Mouse (Mus musculus) urinary bladder, adult 18-20 months (tissue): ENCODE measurements around the gene Olfr133.
"Not testable (repeated sequence)": the region's sequence is repeated elsewhere in the genome, so short reads cannot be mapped to it uniquely, and the experiment has no call there.

Experiments
- DNase-seq, 2 experiments: peaks; one replicate each; pipeline ENCODE4 v3.0.0; 2022; ENCODE audit warnings: low spot score in 2 of 2, mixed read lengths in 2 of 2

The Olfr133 gene

GRCm38 (mm10) chr17:38144981-38145380 lies at the start of gene Olfr133:
TSS of gene Olfr133 (plus strand) at chr17:38145281.
- no peak for DNase-seq

GRCm38 (mm10) chr17:38124199-38124598 lies 20.9 kb upstream of the Olfr133 start:
- DNase-seq, result not testable (repeated sequence)

GRCm38 (mm10) chr17:38125371-38125770 lies 19.7 kb upstream of the Olfr133 start:
- DNase-seq, result not testable (repeated sequence)

GRCm38 (mm10) chr17:38134426-38134825 lies 10.7 kb upstream of the Olfr133 start, which contains the start of gene Olfr132:
TSS of gene Olfr132 (minus strand) at chr17:38134526.
- no peak for DNase-seq

- DNase-seq, result no peak
Observed at GRCm38 (mm10) chr17:38171088-38171487, 26.0 kb downstream of the Olfr133 start, which contains the start of gene Olfr134. TSS of gene Olfr134 (plus strand) at chr17:38171388.
